Mouse (Mus musculus) retina, postnatal 7 days (tissue): Measurements from ENCODE around the gene Rabepk.
"Not testable (repeated sequence)": the region's sequence is repeated elsewhere in the genome, so short reads cannot be mapped to it uniquely, and the experiment has no call there.

Source experiments
- DNase-seq: peaks from one replicate; pipeline ENCODE4 v3.0.0-alpha.2; 2012; ENCODE audit warnings: low read depth, low spot score

Gene Rabepk

GRCm38 (mm10) chr2:34799357-34800256 lies at the start of gene Rabepk:
TSS of gene Rabepk (minus strand) at chr2:34799912.
- DNase-seq: peak; percentile 46

- DNase-seq: no peak
Observed at GRCm38 (mm10) chr2:34847702-34848101, 48.0 kb upstream of the Rabepk start.

- no peak for DNase-seq
Observed at GRCm38 (mm10) chr2:34843211-34843939, 43.7 kb upstream of the Rabepk start.

GRCm38 (mm10) chr2:34841706-34842105 lies 42.0 kb upstream of the Rabepk start:
- DNase-seq: no peak

- DNase-seq: not testable (repeated sequence)
Observed at GRCm38 (mm10) chr2:34840143-34840542, 40.4 kb upstream of the Rabepk start.

GRCm38 (mm10) chr2:34835669-34836068 lies 36.0 kb upstream of the Rabepk start:
- no peak for DNase-seq

- DNase-seq: no peak
Observed at GRCm38 (mm10) chr2:34833624-34834023, 33.9 kb upstream of the Rabepk start.

- DNase-seq: not testable (repeated sequence)
Observed at GRCm38 (mm10) chr2:34832766-34833457, 33.2 kb upstream of the Rabepk start, which contains the start of gene Gm34653. TSS of gene Gm34653 (plus strand) at chr2:34833007.

GRCm38 (mm10) chr2:34830066-34830465 lies 30.4 kb upstream of the Rabepk start:
- DNase-seq: not testable (repeated sequence)

GRCm38 (mm10) chr2:34828026-34828425 lies 28.3 kb upstream of the Rabepk start:
- no peak for DNase-seq

GRCm38 (mm10) chr2:34827591-34827990 lies 27.9 kb upstream of the Rabepk start:
- DNase-seq: no peak

GRCm38 (mm10) chr2:34826460-34827231 lies 26.9 kb upstream of the Rabepk start:
- DNase-seq: no peak

GRCm38 (mm10) chr2:34825827-34826459 lies 26.2 kb upstream of the Rabepk start, which contains the start of gene Fbxw2:
TSS of gene Fbxw2 (minus strand) at chr2:34826311.
- DNase-seq: peak; percentile 85

GRCm38 (mm10) chr2:34818492-34818891 lies 18.8 kb upstream of the Rabepk start:
- DNase-seq: no peak

GRCm38 (mm10) chr2:34815893-34816292 lies 16.2 kb upstream of the Rabepk start:
- not testable (repeated sequence) for DNase-seq

GRCm38 (mm10) chr2:34812706-34813105 lies 13.0 kb upstream of the Rabepk start:
- no peak for DNase-seq

GRCm38 (mm10) chr2:34810775-34811174 lies 11.1 kb upstream of the Rabepk start:
- DNase-seq: no peak

GRCm38 (mm10) chr2:34809568-34809967 lies 9.9 kb upstream of the Rabepk start:
- DNase-seq: no peak

- no peak for DNase-seq
Observed at GRCm38 (mm10) chr2:34808057-34808456, 8.3 kb upstream of the Rabepk start.

GRCm38 (mm10) chr2:34805364-34805950 lies 5.7 kb upstream of the Rabepk start:
- DNase-seq: no peak
